Mouse (Mus musculus): ENCODE results near the gene Hnrnpll. TPM values are rescaled to one million over a fixed set of nuclear protein-coding genes. Genes with fewer than 3 reads are reported as not detected.
A peak's percentile ranks its signal among the peaks of the same experiment; 100 is the strongest.
"Not testable (repeated sequence)": the region's sequence is repeated elsewhere in the genome, so short reads cannot be mapped to it uniquely, and the experiment has no call there.

Hnrnpll gene
- total RNA-seq, 2 experiments from 2014 or later: 51.4 to 58.4 TPM

- intact Hi-C loops (cut with DNase I): loop anchor here (5.0 to 10.0 kb wide), 3 partner anchors 148 to 895 kb away; no protein-coding TSS in a partner anchor
- DNase-seq (ENCODE audit: low spot score in 2 of 2): no peak
These were observed 52.2 kb downstream of the Hnrnpll start for GRCm38 (mm10) chr17:80009926-80010325.

DNA sequence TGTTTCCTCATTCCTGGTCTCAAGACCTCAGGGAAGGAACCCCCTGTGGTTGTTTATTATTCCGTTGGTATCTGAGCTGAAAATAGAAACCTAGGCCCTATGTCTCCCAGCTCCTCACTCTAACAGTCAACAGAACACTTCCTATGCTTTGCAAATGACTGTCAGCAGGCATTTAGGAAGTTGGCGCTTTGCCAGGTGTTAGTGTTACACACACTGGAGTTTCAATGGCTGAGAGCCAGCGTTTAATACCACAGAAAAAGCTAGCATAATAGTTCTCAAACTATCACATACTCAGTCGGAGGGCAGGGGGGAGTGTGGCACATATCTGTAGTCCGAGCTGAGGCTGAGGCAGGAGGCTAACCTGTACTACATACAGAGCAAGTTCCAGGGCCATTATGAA is 53.3 kb downstream of the Hnrnpll start:
- intact Hi-C loops (cut with DNase I): loop anchor here (5.0 kb wide), 1 partner anchor 147 kb away; no protein-coding TSS in a partner anchor
- DNase-seq (ENCODE audit: low spot score in 2 of 2): no peak

- intact Hi-C loops (cut with DNase I): loop anchor here (5.0 kb wide), 1 partner anchor 142 kb away; no protein-coding TSS in a partner anchor
- DNase-seq (ENCODE audit: low spot score in 2 of 2): peak; percentile 23 to 34
These were observed 57.5 kb downstream of the Hnrnpll start for GRCm38 (mm10) chr17:80004345-80005239.

DNA sequence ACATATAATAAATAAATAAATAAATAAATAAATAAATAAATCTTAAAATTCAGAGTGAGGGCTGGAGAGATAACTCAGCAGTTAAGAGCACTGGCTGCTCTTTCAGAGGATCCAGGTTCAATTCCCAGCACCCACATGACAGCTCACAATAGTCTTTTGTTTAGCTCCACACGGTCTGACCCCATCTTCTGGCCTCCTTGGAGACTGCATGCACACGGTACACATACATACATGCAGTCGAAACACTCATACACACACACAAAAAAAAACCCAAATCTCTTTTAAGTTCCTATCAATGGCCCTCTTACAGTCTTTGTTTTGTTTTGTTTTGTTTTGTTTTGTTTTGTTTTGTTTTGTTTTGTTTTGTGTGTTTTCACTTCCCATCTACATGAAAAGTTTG is 58.3 kb downstream of the Hnrnpll start:
- intact Hi-C loops (cut with DNase I); DNase-seq (ENCODE audit: low spot score in 2 of 2): not testable (repeated sequence)

GRCm38 (mm10) chr17:80002385-80002852 is 59.7 kb downstream of the Hnrnpll start:
- DNase-seq (ENCODE audit: low spot score in 2 of 2): no peak
- intact Hi-C loops (cut with DNase I): no loop called here

- no peak for DNase-seq (ENCODE audit: low spot score in 2 of 2)
- intact Hi-C loops (cut with DNase I): loop anchor here (10.0 kb wide), 1 partner anchor 105 kb away; the partner anchor contains the start of gene Atl2
These were observed 62.5 kb downstream of the Hnrnpll start for GRCm38 (mm10) chr17:79999631-80000030.

- DNase-seq (ENCODE audit: low spot score in 2 of 2): no peak
- intact Hi-C loops (cut with DNase I): loop anchor here (10.0 kb wide), 1 partner anchor 104 kb away; the partner anchor contains the start of gene Atl2
These were observed 63.1 kb downstream of the Hnrnpll start for GRCm38 (mm10) chr17:79998986-79999385.

- no peak for DNase-seq (ENCODE audit: low spot score in 2 of 2)
- intact Hi-C loops (cut with DNase I): loop anchor here (10.0 kb wide), 1 partner anchor 100 kb away; the partner anchor contains the start of gene Atl2
These were observed 66.9 kb downstream of the Hnrnpll start for GRCm38 (mm10) chr17:79995091-79995691.

GRCm38 (mm10) chr17:79992114-79992513 is 70.0 kb downstream of the Hnrnpll start:
- DNase-seq (ENCODE audit: low spot score in 2 of 2): no peak
- intact Hi-C loops (cut with DNase I): loop anchor here (10.0 kb wide), 1 partner anchor 97 kb away; the partner anchor contains the start of gene Atl2

- intact Hi-C loops (cut with DNase I): loop anchor here (10.0 kb wide), 1 partner anchor 97 kb away; the partner anchor contains the start of gene Atl2
These were observed 70.8 kb downstream of the Hnrnpll start for GRCm38 (mm10) chr17:79991166-79991958.

GRCm38 (mm10) chr17:79990161-79990560 is 72.0 kb downstream of the Hnrnpll start:
- intact Hi-C loops (cut with DNase I): loop anchor here (10.0 kb wide), 1 partner anchor 95 kb away; the partner anchor contains the start of gene Atl2
- DNase-seq (ENCODE audit: low spot score in 2 of 2): no peak

More at GRCm38 (mm10) chr17:79991166-79991958, 70.8 kb downstream of the Hnrnpll start:
- no peak for DNase-seq (ENCODE audit: low spot score in 2 of 2)

DNA sequence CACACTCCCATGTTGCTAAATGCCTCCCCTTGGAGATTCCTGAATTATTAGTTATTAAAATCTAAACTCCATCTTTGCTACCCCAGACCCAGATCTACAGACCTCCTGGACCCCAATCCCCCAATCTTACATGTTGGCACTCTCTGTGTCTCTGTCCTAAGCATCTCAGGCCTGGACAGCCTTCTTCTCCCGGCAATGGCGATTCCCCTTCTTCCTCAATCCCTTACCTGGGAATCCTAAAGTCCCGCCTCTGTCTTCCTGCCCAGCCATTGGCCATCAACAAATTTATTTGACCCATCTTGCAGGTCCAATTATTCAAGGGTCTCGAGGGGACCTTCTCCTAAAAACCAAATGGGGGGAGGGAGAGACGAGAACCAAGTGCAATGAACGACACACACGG is 77.7 kb downstream of the Hnrnpll start:
- intact Hi-C loops (cut with DNase I): no loop called here

DNA sequence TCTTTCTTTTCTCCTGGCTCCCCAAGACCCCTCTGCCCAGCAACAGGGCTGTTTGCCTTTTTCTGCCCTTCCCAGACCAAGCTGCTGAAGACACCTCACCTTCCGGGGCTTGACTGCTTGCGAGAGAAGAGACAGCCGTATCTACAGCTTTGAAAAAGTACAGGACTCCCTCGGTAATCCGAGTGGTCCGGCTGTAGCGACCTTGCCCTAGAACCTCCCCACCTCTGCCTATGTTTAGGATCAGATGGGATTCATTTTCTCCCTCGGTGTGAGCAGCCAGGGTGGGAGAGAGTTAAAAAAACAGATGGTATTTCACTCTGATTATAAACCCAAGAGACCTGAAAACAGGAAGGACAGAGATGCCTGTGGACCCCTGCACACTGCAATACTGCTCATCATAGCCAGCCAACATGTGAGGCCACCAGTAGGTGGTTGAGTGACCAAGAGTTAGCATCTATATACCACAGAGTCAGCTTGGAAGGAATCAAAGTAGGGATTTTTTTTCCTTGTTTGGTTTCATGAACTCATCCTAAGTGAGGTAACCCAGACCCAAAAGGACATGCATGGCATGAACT is 79.1 kb downstream of the Hnrnpll start:
- no peak for DNase-seq (ENCODE audit: low spot score in 2 of 2)
- intact Hi-C loops (cut with DNase I): no loop called here

More for the DNA sequence above, 77.7 kb downstream of the Hnrnpll start:
- no peak for DNase-seq (ENCODE audit: low spot score in 2 of 2)

GRCm38 (mm10) chr17:79982548-79982947 is 79.6 kb downstream of the Hnrnpll start:
- intact Hi-C loops (cut with DNase I): no loop called here
- no peak for DNase-seq (ENCODE audit: low spot score in 2 of 2)

DNA sequence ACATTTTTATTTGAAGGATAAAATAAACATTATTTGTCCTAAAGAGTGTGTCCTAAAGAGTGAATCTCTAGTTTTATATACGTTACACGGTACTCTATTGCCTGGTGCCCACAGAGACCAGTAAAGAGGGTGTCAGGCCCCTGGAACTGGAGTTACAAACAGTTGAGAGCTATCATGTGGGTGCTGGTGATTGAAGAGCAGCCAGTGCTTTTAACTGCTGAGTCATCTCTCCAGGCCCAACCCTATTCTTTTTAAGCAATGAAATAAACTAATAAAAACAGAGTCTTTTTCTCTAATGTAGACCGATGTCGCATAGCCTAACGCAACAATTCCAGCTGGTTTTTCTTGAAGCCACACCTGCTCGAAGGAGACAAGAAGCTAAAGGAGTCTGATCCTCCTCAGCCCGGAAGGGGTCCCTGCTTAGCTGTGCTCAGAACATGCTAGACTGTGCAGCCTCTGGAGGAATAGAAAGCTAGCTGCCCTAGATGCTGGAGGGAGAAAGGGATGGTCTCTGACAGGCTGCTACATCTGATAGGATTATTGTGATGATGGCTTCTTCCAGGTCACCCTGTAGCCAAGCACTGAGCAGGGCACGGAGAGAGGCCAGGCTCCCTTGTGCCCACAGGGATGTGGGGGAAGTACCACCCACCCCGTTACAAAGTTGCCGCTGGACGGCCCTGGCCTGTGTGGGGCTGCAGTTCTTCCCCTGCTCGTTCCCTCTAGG is 80.2 kb downstream of the Hnrnpll start:
- DNase-seq (ENCODE audit: low spot score in 2 of 2): no peak
- intact Hi-C loops (cut with DNase I): no loop called here

- no peak for DNase-seq (ENCODE audit: low spot score in 2 of 2)
- intact Hi-C loops (cut with DNase I): no loop called here
These were observed 80.8 kb downstream of the Hnrnpll start for GRCm38 (mm10) chr17:79981348-79981747.

DNA sequence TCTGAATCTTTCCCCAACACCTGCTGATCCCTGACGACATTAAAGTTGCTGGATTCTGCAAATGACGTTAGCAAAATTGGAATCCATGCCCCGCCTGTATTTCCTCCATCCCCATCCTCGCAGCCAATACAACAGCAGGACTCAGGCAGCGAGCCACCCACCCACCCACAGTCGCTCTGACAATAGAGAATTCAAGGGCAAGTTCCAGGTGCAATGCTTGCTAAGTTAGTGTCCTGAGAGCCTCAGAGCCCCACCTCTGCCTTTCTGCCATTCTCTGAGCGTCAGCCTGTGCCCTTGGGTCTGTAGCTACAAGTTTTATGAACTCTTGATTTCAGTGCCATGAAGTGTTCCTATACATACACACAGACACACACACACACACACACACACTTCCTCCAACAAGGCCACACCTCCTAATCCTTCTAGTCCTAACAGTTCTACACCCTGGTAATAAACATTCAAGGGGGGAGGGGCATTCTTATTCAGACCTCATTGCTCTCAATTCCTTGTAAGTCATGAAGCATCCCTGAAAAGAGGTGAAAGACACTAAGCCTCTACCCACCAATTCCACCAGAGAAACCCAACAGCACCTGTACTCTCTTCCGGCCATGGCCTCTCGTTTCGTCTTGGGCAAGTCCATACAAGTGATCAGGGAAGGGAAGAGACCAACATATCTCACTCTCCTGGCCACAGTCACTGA is 81.6 kb downstream of the Hnrnpll start:
- no peak for DNase-seq (ENCODE audit: low spot score in 2 of 2)
- intact Hi-C loops (cut with DNase I): no loop called here
